Mouse (Mus musculus): Measurements from ENCODE around the gene BC117090.

DNA sequence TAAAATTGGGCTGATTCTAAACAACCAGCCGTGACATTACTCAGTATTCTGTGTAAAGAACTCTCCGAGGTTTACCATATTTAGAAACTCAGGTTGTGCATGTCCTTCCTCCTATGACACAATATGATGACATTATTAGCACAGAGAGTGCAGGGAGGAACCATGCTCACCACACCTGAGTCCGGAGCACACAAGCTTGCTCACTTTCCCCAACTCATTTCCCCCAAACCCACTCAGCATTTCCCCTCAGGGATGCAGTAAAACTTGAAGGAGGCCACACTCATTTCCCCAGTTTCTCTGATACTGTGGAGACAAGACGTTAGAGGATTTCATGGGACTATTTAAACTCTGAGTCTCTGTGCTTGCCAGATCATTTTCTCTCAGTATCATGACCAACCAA lies 45.0 kb downstream of the BC117090 start:
- no peak for TF ChIP-seq CTCF (IDR thresholded peaks at IDR 0.05; ENCODE audit: extremely low read depth, insufficient read depth, insufficient read length, insufficient replicate concordance)
- no peak for TF ChIP-seq POLR2A (IDR thresholded peaks at IDR 0.05; ENCODE audit: low read depth, low read length)

Data from spleen, adult 2 months (tissue).